Mouse (Mus musculus) small intestine, adult 2 months (tissue): ENCODE data around the gene Btg1.

Experiments used
- CTCF ChIP-seq: fragments of 200-500 bp; IDR thresholded peaks from 2 replicates; pipeline ENCODE4 v1.5.1; 2012; ENCODE audit warnings: low read depth, mild to moderate bottlenecking, control low read depth, inconsistent platforms, low read length, moderate library complexity, mixed read lengths; ENCODE audit not compliant: insufficient replicate concordance, insufficient read length; ENCODE audit errors: extremely low read depth
- POLR2A ChIP-seq: fragments of 200-500 bp; IDR thresholded peaks from 2 replicates; pipeline ENCODE4 v1.6.1; 2012; ENCODE audit warnings: low read depth, mild to moderate bottlenecking, control low read depth, inconsistent platforms, low read length, moderate library complexity

- TF ChIP-seq POLR2A (no peak), CTCF (no peak)
Observed at GRCm38 (mm10) chr10:96580246-96580645, 36.6 kb upstream of the Btg1 start.
